12 mouse cellular contexts compared by ENCODE assay signal in the genomic region with DNA sequence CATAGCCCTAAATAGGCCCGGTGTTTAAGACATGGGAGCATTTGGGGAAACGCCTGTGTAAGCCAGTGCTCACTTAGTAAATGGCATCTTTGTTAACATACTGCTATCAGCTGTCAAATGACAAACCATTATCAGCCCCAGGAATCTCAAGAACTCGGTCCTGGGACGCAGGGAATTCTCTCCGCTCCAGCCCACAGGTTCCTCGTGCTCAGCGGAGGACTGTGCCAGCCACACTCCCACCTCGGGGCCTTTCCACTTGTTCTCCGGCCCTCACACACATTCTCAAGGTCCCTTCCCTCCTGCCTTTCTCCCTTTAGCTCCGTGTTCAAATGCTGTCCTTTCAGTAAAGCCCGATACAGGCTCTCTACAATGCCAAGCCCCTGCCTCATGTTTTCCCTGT. TPM values are rescaled to one million over a fixed set of nuclear protein-coding genes. Genes with fewer than 3 reads are reported as not detected.
DNase-seq lines count a peak whose midpoint lies in the region; ATAC-seq lines count a peak whose summit lies in the region.
"Had no signal": no experiment of that assay in that cellular context is flagged by ENCODE, and none has a peak within 500 bp of the region (broad histone marks: within the 10 kb centered on the region; RNA-seq: fewer than 3 reads in every experiment).

No protein-coding gene starts in this region.

- no peak overlapping the region for H3K27ac ChIP-seq in hindbrain, embryonic 15.5 days (replicated peaks)
- H3K27ac ChIP-seq in hindbrain, embryonic 16.5 days (ENCODE audit: low read depth, low read length), result no peak overlapping the region
- no peak overlapping the region for H3K27ac ChIP-seq in limb, embryonic 13.5 days

- H3K4me3 ChIP-seq in hindbrain, embryonic 15.5 days, result no peak overlapping the region
- H3K4me3 ChIP-seq in hindbrain, embryonic 16.5 days (ENCODE audit: low read length), result no peak overlapping the region
- H3K4me3 ChIP-seq in limb, embryonic 13.5 days, result no peak overlapping the region

- H3K4me1 ChIP-seq in hindbrain, embryonic 15.5 days (replicated peaks), result peaks cover 45% of the 10 kb centered on the region
- peaks cover 21% of the 10 kb centered on the region for H3K4me1 ChIP-seq in hindbrain, embryonic 16.5 days (ENCODE audit: control insufficient read depth, insufficient read depth, low read depth, low read length)
- peaks cover 37% of the 10 kb centered on the region for H3K4me1 ChIP-seq in limb, embryonic 13.5 days

- H3K4me2 ChIP-seq in hindbrain, embryonic 15.5 days, result 0 out of 2 replicates have a peak overlapping the region, but pooled peaks have one; percentile 87
- no peak overlapping the region for H3K4me2 ChIP-seq in hindbrain, embryonic 16.5 days (ENCODE audit: low read length)
- H3K4me2 ChIP-seq in limb, embryonic 13.5 days (replicated peaks), result peak overlapping the region; percentile 97

- no peak for ATAC-seq in hindbrain, embryonic 15.5 days (ENCODE audit: low FRiP score, low read depth)
- ATAC-seq in hindbrain, embryonic 16.5 days, result no peak
- no peak for ATAC-seq in limb, embryonic 13.5 days (ENCODE audit: low FRiP score, low read depth)

- 82% methylated on average over 11 of the region's 11 CpGs for WGBS in hindbrain, embryonic 15.5 days
- WGBS in hindbrain, embryonic 16.5 days, result 84% methylated on average over 11 of the region's 11 CpGs
- 80% methylated on average over 11 of the region's 11 CpGs for WGBS in limb, embryonic 13.5 days

- no peaks in the 10 kb centered on the region for H3K36me3 ChIP-seq in hindbrain, embryonic 15.5 days
- no peaks in the 10 kb centered on the region; the same call in 1 of the 2 replicates for H3K36me3 ChIP-seq in hindbrain, embryonic 16.5 days (ENCODE audit: control insufficient read depth, insufficient read depth, low read length)
- H3K36me3 ChIP-seq in limb, embryonic 13.5 days, result peaks cover 25% of the 10 kb centered on the region

- H3K9me3 ChIP-seq in hindbrain, embryonic 15.5 days, result no peaks in the 10 kb centered on the region
- no peaks in the 10 kb centered on the region for H3K9me3 ChIP-seq in hindbrain, embryonic 16.5 days (ENCODE audit: control insufficient read depth, low read length)
- H3K9me3 ChIP-seq in limb, embryonic 13.5 days, result no peaks in the 10 kb centered on the region

- no peak overlapping the region for H3K9ac ChIP-seq in hindbrain, embryonic 15.5 days
- no peak overlapping the region for H3K9ac ChIP-seq in hindbrain, embryonic 16.5 days (ENCODE audit: low read depth, low read length)
- peak overlapping the region; percentile 92; the same call in 1 of the 2 replicates for H3K9ac ChIP-seq in limb, embryonic 13.5 days

- no peaks in the 10 kb centered on the region; the same call in 1 of the 2 replicates for H3K27me3 ChIP-seq in hindbrain, embryonic 15.5 days
- no peaks in the 10 kb centered on the region for H3K27me3 ChIP-seq in hindbrain, embryonic 16.5 days (replicated peaks; ENCODE audit: control insufficient read depth, insufficient read depth, low read length)
- H3K27me3 ChIP-seq in limb, embryonic 13.5 days, result peaks cover 5% of the 10 kb centered on the region; the same call in 1 of the 2 replicates

- peak; percentile 38 for DNase-seq in testis, postnatal 14 days (ENCODE audit: low spot score)
- DNase-seq in testis, postnatal 10 days (ENCODE audit: low spot score), result no peak
- DNase-seq in right cerebral cortex, postnatal 10 days (ENCODE audit: low spot score in 2 of 2), result no peak
- no peak for DNase-seq in left cerebral cortex, adult 9 months (ENCODE audit: low spot score in 2 of 2)
- DNase-seq: cerebellum, adult 11 months; gastrocnemius, postnatal 36 days; left cerebral cortex, postnatal 4 days; thymus, postnatal 14 days had no signal

RNA-seq across cellular contexts. Expression of gene Gm20431, which starts 2.6 kb away (rescaled TPM):
- polyA plus RNA-seq in hindbrain, embryonic 15.5 days (2015; fragmentation: Nextera tagmentation; extraction: Ambion mirVana), result 8.6 and 11.5 TPM in 2 replicates
- 11.9 and 12.8 TPM in 2 replicates for polyA plus RNA-seq in hindbrain, embryonic 16.5 days (2015; fragmentation: Nextera tagmentation; extraction: Ambion mirVana)
- polyA plus RNA-seq in limb, embryonic 13.5 days (2015; fragmentation: Nextera tagmentation; extraction: Ambion mirVana), result 6.2 and 11.2 TPM in 2 replicates
- polyA plus RNA-seq: large intestine, adult 2 months had no signal

RNA-seq across cellular contexts. Expression of gene Ube2v1, which starts 26.8 kb away (rescaled TPM):
- polyA plus RNA-seq in hindbrain, embryonic 15.5 days (2015; fragmentation: Nextera tagmentation; extraction: Ambion mirVana), result 334 and 356 TPM in 2 replicates
- polyA plus RNA-seq in hindbrain, embryonic 16.5 days (2015; fragmentation: Nextera tagmentation; extraction: Ambion mirVana), result 390 and 393 TPM in 2 replicates
- 268 and 284 TPM in 2 replicates for polyA plus RNA-seq in limb, embryonic 13.5 days (2015; fragmentation: Nextera tagmentation; extraction: Ambion mirVana)

RNA-seq across cellular contexts. Expression of gene Cebpb, which starts 30.0 kb away (rescaled TPM):
- 3.2 and 3.3 TPM in 2 replicates for polyA plus RNA-seq in hindbrain, embryonic 15.5 days (2015; fragmentation: Nextera tagmentation; extraction: Ambion mirVana)
- polyA plus RNA-seq in hindbrain, embryonic 16.5 days (2015; fragmentation: Nextera tagmentation; extraction: Ambion mirVana), result 0.15 and 0.22 TPM in 2 replicates
- 2.3 and 3.4 TPM in 2 replicates for polyA plus RNA-seq in limb, embryonic 13.5 days (2015; fragmentation: Nextera tagmentation; extraction: Ambion mirVana)

RNA-seq across cellular contexts. Expression of gene Tmem189, which starts 30.9 kb away (rescaled TPM):
- polyA plus RNA-seq in hindbrain, embryonic 15.5 days (2015; fragmentation: Nextera tagmentation; extraction: Ambion mirVana), result 39.4 and 42.5 TPM in 2 replicates
- polyA plus RNA-seq in hindbrain, embryonic 16.5 days (2015; fragmentation: Nextera tagmentation; extraction: Ambion mirVana), result 37.1 and 39.3 TPM in 2 replicates
- polyA plus RNA-seq in limb, embryonic 13.5 days (2015; fragmentation: Nextera tagmentation; extraction: Ambion mirVana), result 35.7 and 40.1 TPM in 2 replicates
